Mouse (Mus musculus) T-helper 17 cell (primary cell): ENCODE measurements around the gene Fance.
"Not testable (repeated sequence)": the region's sequence is repeated elsewhere in the genome, so short reads cannot be mapped to it uniquely, and the experiment has no call there.

Experiments
- in situ Hi-C, 2 experiments: fragments of 300-600 bp; cut with MboI, MseI; formaldehyde crosslinking; loops; 1 replicate in 1 of 2; 2 replicates in 1 of 2; pipeline ENCODE4 v1.15.1; 2025; ENCODE audit warnings: high pct_unique_total_duplicates in 2 of 2

Fance gene

GRCm38 (mm10) chr17:28348211-28348610 is 34.9 kb downstream of the Fance start:
- in situ Hi-C loops = no loop called here

- in situ Hi-C loops = no loop called here
Observed at GRCm38 (mm10) chr17:28349264-28349880, 36.1 kb downstream of the Fance start.

- in situ Hi-C loops = no loop called here
Observed at GRCm38 (mm10) chr17:28349901-28350465, 36.7 kb downstream of the Fance start.

- in situ Hi-C loops = no loop called here
Observed at GRCm38 (mm10) chr17:28350466-28351352, 37.4 kb downstream of the Fance start, which contains the start of gene Tead3. Tead3 (minus strand) TSS chr17:28350817.

- in situ Hi-C loops = no loop called here
Observed at GRCm38 (mm10) chr17:28351353-28351890, 38.1 kb downstream of the Fance start.

- in situ Hi-C loops = no loop called here
Observed at GRCm38 (mm10) chr17:28352018-28352417, 38.7 kb downstream of the Fance start.

GRCm38 (mm10) chr17:28355871-28356270 is 42.6 kb downstream of the Fance start:
- in situ Hi-C loops = no loop called here

- in situ Hi-C loops = not testable (repeated sequence)
Observed at GRCm38 (mm10) chr17:28358576-28359261, 45.4 kb downstream of the Fance start.

GRCm38 (mm10) chr17:28360531-28361277 is 47.4 kb downstream of the Fance start:
- in situ Hi-C loops = no loop called here

GRCm38 (mm10) chr17:28361921-28362652 is 48.8 kb downstream of the Fance start:
- in situ Hi-C loops = no loop called here

- in situ Hi-C loops = no loop called here
Observed at GRCm38 (mm10) chr17:28362653-28363292, 49.5 kb downstream of the Fance start.

GRCm38 (mm10) chr17:28363507-28363906 is 50.2 kb downstream of the Fance start:
- in situ Hi-C loops = no loop called here

- in situ Hi-C loops = no loop called here
Observed at GRCm38 (mm10) chr17:28365122-28365521, 51.8 kb downstream of the Fance start, which contains the start of gene Tulp1. Tulp1 (minus strand) TSS chr17:28365222.

GRCm38 (mm10) chr17:28368449-28368848 is 55.1 kb downstream of the Fance start:
- in situ Hi-C loops = no loop called here

GRCm38 (mm10) chr17:28369056-28369455 is 55.7 kb downstream of the Fance start:
- in situ Hi-C loops = no loop called here

- in situ Hi-C loops = loop anchor here in 1 of 2 experiments (10.0 kb wide), 1 partner anchor 1306 kb away; no protein-coding TSS in a partner anchor
Observed at GRCm38 (mm10) chr17:28371286-28371685, 58.0 kb downstream of the Fance start.

- in situ Hi-C loops = loop anchor here in 1 of 2 experiments (10.0 kb wide), 1 partner anchor 1307 kb away; no protein-coding TSS in a partner anchor
Observed at GRCm38 (mm10) chr17:28371941-28372340, 58.6 kb downstream of the Fance start.

GRCm38 (mm10) chr17:28373821-28374220 is 60.5 kb downstream of the Fance start:
- in situ Hi-C loops = loop anchor here in 1 of 2 experiments (10.0 kb wide), 1 partner anchor 1309 kb away; no protein-coding TSS in a partner anchor

GRCm38 (mm10) chr17:28374494-28374893 is 61.2 kb downstream of the Fance start:
- in situ Hi-C loops = loop anchor here in 1 of 2 experiments (10.0 kb wide), 1 partner anchor 1310 kb away; no protein-coding TSS in a partner anchor
